Mouse (Mus musculus) lung, embryonic 15.5 days (tissue): ENCODE results near the gene Foxp1. TPM values are rescaled to one million over a fixed set of nuclear protein-coding genes. Genes with fewer than 3 reads are reported as not detected.

Experiments used
- ATAC-seq: fragments of 200-750 bp; cut with Nextera tagmentation; 2 replicates; pipeline ENCODE4 v1.8.0; 2017; ENCODE audit warnings: moderate number of reproducible peaks, borderline replicate concordance; ENCODE audit not compliant: low FRiP score, low TSS enrichment; ENCODE audit errors: extremely low read depth
- H3K27ac ChIP-seq: fragments of 300-500 bp; sonication (generic); 2 replicates; pipeline ENCODE4 v1.5.1; 2015; ENCODE audit warnings: moderate library complexity, mild to moderate bottlenecking, inconsistent platforms
- H3K27me3 ChIP-seq: fragments of 300-500 bp; sonication (generic); 2 replicates; pipeline ENCODE4 v1.6.1; 2015; ENCODE audit warnings: inconsistent platforms
- H3K36me3 ChIP-seq: fragments of 300-500 bp; sonication (generic); 2 replicates; pipeline ENCODE4 v1.6.1; 2015; ENCODE audit warnings: inconsistent platforms
- H3K4me1 ChIP-seq: fragments of 300-500 bp; sonication (generic); 2 replicates; pipeline ENCODE4 v1.6.1; 2015; ENCODE audit warnings: inconsistent platforms
- H3K4me2 ChIP-seq: fragments of 300-500 bp; sonication (generic); 2 replicates; pipeline ENCODE4 v1.6.1; 2015; ENCODE audit warnings: inconsistent platforms, mild to moderate bottlenecking, moderate library complexity
- H3K4me3 ChIP-seq: fragments of 300-500 bp; sonication (generic); 2 replicates; pipeline ENCODE4 v1.5.1; 2015; ENCODE audit warnings: mild to moderate bottlenecking, inconsistent platforms
- H3K9ac ChIP-seq: fragments of 300-500 bp; sonication (generic); 2 replicates; pipeline ENCODE4 v1.6.1; 2015; ENCODE audit warnings: inconsistent platforms
- H3K9me3 ChIP-seq: fragments of 300-500 bp; sonication (generic); 2 replicates; pipeline ENCODE4 v1.6.1; 2016; ENCODE audit warnings: inconsistent platforms
- WGBS: fragments of 180-500 bp; shearing (Covaris S2); methylation state at CpG from one replicate; pipeline ENCODE4 v1.1.7; 2015; 5-methylcytosine and 5-hydroxymethylcytosine counted together
- polyA plus RNA-seq: library from polyadenylated mRNA; unstranded; fragments of >200 nt; fragmentation: Nextera tagmentation; extraction: Ambion mirVana; gene quantifications from 2 replicates; pipeline ENCODE4 v1.2.1, GENCODE M21; 2015

Gene Foxp1
- polyA plus RNA-seq, 1 experiment from 2014 or later, result 109 TPM

- H3K27me3 ChIP-seq, result no peaks in the 10 kb centered on the region
- H3K4me3 ChIP-seq, result no peak overlapping the region
- H3K4me2 ChIP-seq, result no peak overlapping the region
- no peak overlapping the region for H3K27ac ChIP-seq
- no peaks in the 10 kb centered on the region for H3K9me3 ChIP-seq
- no peak overlapping the region for H3K9ac ChIP-seq
- H3K36me3 ChIP-seq, result no peaks in the 10 kb centered on the region
- WGBS, result 56% methylated on average over 3 of the region's 3 CpGs
- ATAC-seq, result no peak
- H3K4me1 ChIP-seq, result peaks cover 6% of the 10 kb centered on the region; the same call in 1 of the 2 replicates
Observed at GRCm38 (mm10) chr6:99344357-99344756, 178.2 kb downstream of the Foxp1 start.

GRCm38 (mm10) chr6:99343815-99344214 is 178.7 kb downstream of the Foxp1 start:
- no peaks in the 10 kb centered on the region for H3K36me3 ChIP-seq
- no peak overlapping the region for H3K9ac ChIP-seq
- no peak overlapping the region for H3K27ac ChIP-seq
- H3K27me3 ChIP-seq, result no peaks in the 10 kb centered on the region
- H3K9me3 ChIP-seq, result no peaks in the 10 kb centered on the region
- no peak for ATAC-seq
- WGBS, result 64% methylated on average over 3 of the region's 3 CpGs
- no peak overlapping the region for H3K4me3 ChIP-seq
- H3K4me2 ChIP-seq, result no peak overlapping the region
- peaks cover 6% of the 10 kb centered on the region; the same call in 1 of the 2 replicates for H3K4me1 ChIP-seq

GRCm38 (mm10) chr6:99342416-99342815 is 180.1 kb downstream of the Foxp1 start:
- WGBS, result 99% methylated on average over 3 of the region's 3 CpGs
- ATAC-seq, result no peak
- H3K9me3 ChIP-seq, result no peaks in the 10 kb centered on the region
- H3K27ac ChIP-seq, result no peak overlapping the region
- H3K27me3 ChIP-seq, result no peaks in the 10 kb centered on the region
- no peak overlapping the region for H3K4me3 ChIP-seq
- no peak overlapping the region for H3K9ac ChIP-seq
- peaks cover 18% of the 10 kb centered on the region for H3K4me1 ChIP-seq
- H3K36me3 ChIP-seq, result no peaks in the 10 kb centered on the region
- no peak overlapping the region for H3K4me2 ChIP-seq

GRCm38 (mm10) chr6:99340902-99341301 is 181.6 kb downstream of the Foxp1 start:
- Histone ChIP-seq H3K4me3 (no peak overlapping the region), H3K9me3 (no peaks in the 10 kb centered on the region), H3K27me3 (no peaks in the 10 kb centered on the region), H3K4me1 (peaks cover 18% of the 10 kb centered on the region), H3K4me2 (no peak overlapping the region), H3K9ac (no peak overlapping the region), H3K36me3 (no peaks in the 10 kb centered on the region), H3K27ac (no peak overlapping the region)
- 84% methylated on average over 4 of the region's 4 CpGs for WGBS
- no peak for ATAC-seq

DNA sequence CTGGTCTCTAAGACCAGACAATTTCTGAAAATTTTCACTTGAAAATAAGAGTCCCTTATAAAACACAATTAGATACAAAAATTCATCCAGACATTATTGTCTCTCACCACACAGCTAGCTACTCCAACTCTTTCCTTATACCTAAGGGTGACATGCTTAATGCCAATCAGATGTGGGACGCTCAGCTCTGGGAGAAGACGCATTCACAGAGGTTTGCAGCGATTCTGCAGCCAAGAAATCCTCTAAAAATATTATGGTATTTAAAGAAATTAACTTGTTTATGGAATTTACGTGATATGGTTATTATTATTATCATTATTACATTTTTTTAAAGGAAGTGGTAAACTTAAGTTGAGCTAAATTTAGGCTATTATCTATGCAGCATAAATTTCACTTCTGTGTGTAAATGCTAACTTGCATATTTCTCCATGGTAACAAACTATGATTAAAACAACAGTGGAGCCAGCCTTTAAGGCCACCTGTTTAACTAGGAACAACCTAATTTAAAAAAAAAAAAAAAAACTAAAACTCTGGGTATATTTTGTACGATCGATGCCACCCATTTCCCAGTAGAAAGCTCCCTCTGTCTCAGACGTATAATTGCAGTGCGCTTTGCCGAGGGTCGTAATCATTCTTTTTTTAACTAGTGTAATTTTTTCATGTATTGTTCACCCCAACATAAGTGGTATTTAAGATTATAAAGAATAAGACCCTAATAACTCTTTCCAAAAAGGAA is 182.4 kb downstream of the Foxp1 start:
- Histone ChIP-seq H3K4me1 (peaks cover 18% of the 10 kb centered on the region), H3K4me3 (no peak overlapping the region), H3K27me3 (no peaks in the 10 kb centered on the region), H3K27ac (no peak overlapping the region), H3K4me2 (no peak overlapping the region), H3K9me3 (no peaks in the 10 kb centered on the region), H3K9ac (no peak overlapping the region), H3K36me3 (no peaks in the 10 kb centered on the region)
- ATAC-seq, result no peak
- 85% methylated on average over 10 of the region's 10 CpGs for WGBS

DNA sequence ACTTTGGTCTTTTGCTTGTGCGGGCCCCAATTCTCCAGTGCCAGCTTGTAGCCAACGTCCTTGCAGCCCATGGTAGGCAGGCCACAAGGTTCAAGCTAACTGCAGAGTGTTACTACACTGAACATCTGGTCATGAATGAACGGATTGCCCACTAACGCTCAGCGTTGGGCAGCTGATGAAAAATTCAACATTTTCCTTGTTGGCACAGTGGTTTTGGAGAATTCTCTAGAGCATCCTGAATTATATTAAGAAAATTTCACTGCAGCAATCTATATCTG is 183.2 kb downstream of the Foxp1 start:
- WGBS, result 47% methylated on average over 5 of the region's 5 CpGs
- Histone ChIP-seq H3K4me1 (peaks cover 18% of the 10 kb centered on the region), H3K9me3 (no peaks in the 10 kb centered on the region), H3K4me3 (no peak overlapping the region), H3K9ac (no peak overlapping the region), H3K27ac (no peak overlapping the region), H3K4me2 (no peak overlapping the region), H3K36me3 (no peaks in the 10 kb centered on the region), H3K27me3 (no peaks in the 10 kb centered on the region)
- no peak for ATAC-seq

- H3K9ac ChIP-seq, result no peak overlapping the region
- no peak overlapping the region for H3K27ac ChIP-seq
- no peaks in the 10 kb centered on the region for H3K36me3 ChIP-seq
- no peaks in the 10 kb centered on the region for H3K27me3 ChIP-seq
- peaks cover 14% of the 10 kb centered on the region for H3K4me1 ChIP-seq
- no peak overlapping the region for H3K4me2 ChIP-seq
- ATAC-seq, result no peak
- no peaks in the 10 kb centered on the region for H3K9me3 ChIP-seq
- no peak overlapping the region for H3K4me3 ChIP-seq
- WGBS, result 46% methylated on average over 9 of the region's 9 CpGs
Observed at GRCm38 (mm10) chr6:99338593-99339342, 183.8 kb downstream of the Foxp1 start.

DNA sequence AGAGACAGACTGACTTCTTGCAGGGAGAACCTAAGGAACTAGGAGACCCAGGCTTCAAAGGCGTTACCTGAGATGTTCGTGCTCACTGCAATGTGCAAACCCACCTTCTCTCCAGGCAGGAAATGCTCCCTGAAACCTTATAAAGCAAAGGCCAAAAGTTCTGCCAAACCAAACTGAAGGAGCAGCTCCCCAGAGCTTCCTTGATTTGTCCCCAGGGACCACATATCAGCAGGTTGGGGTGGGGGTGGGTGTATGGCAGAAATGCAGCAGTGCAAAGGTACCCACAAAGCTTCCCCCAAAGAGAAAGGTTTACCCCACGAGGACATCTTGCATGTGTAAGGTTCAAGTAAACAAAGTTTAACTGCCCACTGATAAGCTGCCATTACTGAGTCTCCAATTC is 184.3 kb downstream of the Foxp1 start:
- no peak overlapping the region for H3K4me2 ChIP-seq
- no peaks in the 10 kb centered on the region for H3K27me3 ChIP-seq
- 29% methylated on average over 3 of the region's 3 CpGs for WGBS
- no peak for ATAC-seq
- peaks cover 12% of the 10 kb centered on the region for H3K4me1 ChIP-seq
- H3K4me3 ChIP-seq, result no peak overlapping the region
- no peak overlapping the region for H3K9ac ChIP-seq
- H3K9me3 ChIP-seq, result no peaks in the 10 kb centered on the region
- no peak overlapping the region; the same call in 1 of the 2 replicates for H3K27ac ChIP-seq
- H3K36me3 ChIP-seq, result no peaks in the 10 kb centered on the region

DNA sequence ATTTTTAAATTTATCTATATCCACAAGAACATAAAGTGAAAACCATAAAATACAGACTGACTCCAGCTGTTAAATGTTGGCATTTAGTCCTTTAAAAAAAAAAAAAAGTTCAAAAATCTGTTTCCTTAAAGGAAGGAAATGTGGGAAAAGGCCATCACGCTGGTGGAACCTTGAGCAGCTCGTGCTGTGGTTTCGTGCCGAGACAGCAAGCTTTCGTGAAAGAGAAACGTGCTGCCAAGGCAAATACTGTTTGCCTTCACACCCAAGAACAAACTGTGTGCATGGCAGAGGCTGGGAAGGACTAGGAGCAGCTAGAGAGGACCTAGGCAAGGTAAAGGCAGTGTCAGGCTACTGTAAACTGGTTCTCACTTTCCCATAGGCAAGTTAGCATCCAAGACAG is 184.9 kb downstream of the Foxp1 start:
- H3K9ac ChIP-seq, result no peak overlapping the region
- no peak overlapping the region for H3K4me3 ChIP-seq
- no peaks in the 10 kb centered on the region for H3K9me3 ChIP-seq
- no peaks in the 10 kb centered on the region for H3K36me3 ChIP-seq
- no peaks in the 10 kb centered on the region for H3K27me3 ChIP-seq
- 29% methylated on average over 6 of the region's 6 CpGs for WGBS
- H3K4me2 ChIP-seq, result no peak overlapping the region
- no peak for ATAC-seq
- peak overlapping the region; percentile 6; the same call in 1 of the 2 replicates for H3K27ac ChIP-seq
- peaks cover 12% of the 10 kb centered on the region for H3K4me1 ChIP-seq

GRCm38 (mm10) chr6:99336191-99336590 is 186.3 kb downstream of the Foxp1 start:
- Histone ChIP-seq H3K4me3 (no peak overlapping the region), H3K27me3 (no peaks in the 10 kb centered on the region), H3K9me3 (no peaks in the 10 kb centered on the region), H3K27ac (no peak overlapping the region), H3K4me2 (no peak overlapping the region), H3K4me1 (peaks cover 12% of the 10 kb centered on the region), H3K9ac (no peak overlapping the region), H3K36me3 (no peaks in the 10 kb centered on the region)
- WGBS, result 44% methylated on average over 5 of the region's 5 CpGs
- ATAC-seq, result no peak

DNA sequence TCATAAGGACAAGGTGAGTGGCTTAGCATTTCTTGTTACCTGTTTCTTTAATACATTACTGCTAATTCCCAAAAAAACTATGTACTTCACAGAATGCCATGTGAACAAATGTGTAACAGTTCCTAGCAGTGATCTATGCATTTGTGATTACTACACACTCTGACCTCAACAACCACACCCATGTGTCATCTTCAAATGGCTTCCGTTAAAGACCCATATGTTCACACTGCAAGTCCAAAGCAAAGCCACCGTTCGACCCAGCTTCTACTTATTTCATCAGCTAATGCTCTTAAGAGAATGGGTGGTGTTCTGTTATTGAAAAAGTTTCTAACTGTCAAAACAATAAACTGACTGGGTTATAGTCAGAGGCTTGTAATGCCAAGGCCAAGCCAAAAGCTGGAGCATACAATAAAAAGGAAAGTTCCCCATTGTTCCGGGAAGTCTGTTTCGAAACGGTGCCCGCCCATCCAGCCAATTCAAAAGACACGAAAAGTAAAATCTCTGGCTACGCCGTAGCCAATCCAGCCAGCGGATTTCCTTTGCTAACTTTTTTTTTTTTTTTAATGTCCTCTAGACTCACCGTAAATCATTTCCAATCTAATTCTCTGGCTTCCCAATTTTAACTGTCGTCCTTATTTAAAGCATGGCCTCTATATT is 187.2 kb downstream of the Foxp1 start:
- Histone ChIP-seq H3K27me3 (no peaks in the 10 kb centered on the region), H3K4me3 (no peak overlapping the region), H3K36me3 (no peaks in the 10 kb centered on the region), H3K9ac (no peak overlapping the region), H3K9me3 (no peaks in the 10 kb centered on the region), H3K27ac (no peak overlapping the region), H3K4me2 (no peak overlapping the region), H3K4me1 (peaks cover 12% of the 10 kb centered on the region)
- ATAC-seq, result no peak
- 68% methylated on average over 13 of the region's 13 CpGs for WGBS

DNA sequence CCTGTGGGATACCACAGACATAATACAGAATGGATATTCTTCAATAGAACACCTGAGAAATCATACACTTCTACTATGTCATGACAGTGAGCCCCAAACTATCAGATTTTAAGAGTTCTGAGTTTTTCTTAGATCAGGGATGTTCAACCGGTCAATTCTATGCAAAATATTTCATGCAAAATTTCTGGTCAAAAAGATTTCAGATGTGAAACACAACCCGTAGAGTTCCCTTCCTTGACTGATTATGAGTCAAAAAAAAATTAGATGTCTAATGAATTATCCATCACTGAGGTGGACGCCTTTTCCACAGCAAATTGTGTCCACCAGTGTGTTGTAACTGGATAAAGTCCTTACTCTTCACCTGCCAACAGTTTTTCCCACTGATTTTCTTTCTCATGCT is 188.3 kb downstream of the Foxp1 start:
- Histone ChIP-seq H3K27ac (no peak overlapping the region), H3K36me3 (no peaks in the 10 kb centered on the region), H3K27me3 (no peaks in the 10 kb centered on the region), H3K9ac (no peak overlapping the region), H3K4me3 (no peak overlapping the region), H3K9me3 (no peaks in the 10 kb centered on the region), H3K4me2 (no peak overlapping the region), H3K4me1 (peaks cover 12% of the 10 kb centered on the region)
- ATAC-seq, result no peak
- 91% methylated on average over 3 of the region's 3 CpGs for WGBS
